Mouse (Mus musculus) C3H10T1/2 (cell line): ENCODE data around the gene Hoxb2. TPM values are rescaled to one million over a fixed set of nuclear protein-coding genes. Genes with fewer than 3 reads are reported as not detected.

Experiments used
- polyA plus RNA-seq, 2 experiments: library from polyadenylated mRNA; unstranded; fragments of >200 nt; fragmentation: generic; extraction: Trizol; gene quantifications; one replicate each; pipeline ENCODE4 v1.2.1; 2012; ENCODE audit warnings: missing spikeins in 2 of 2

The Hoxb2 gene
- not detected for polyA plus RNA-seq

DNA sequence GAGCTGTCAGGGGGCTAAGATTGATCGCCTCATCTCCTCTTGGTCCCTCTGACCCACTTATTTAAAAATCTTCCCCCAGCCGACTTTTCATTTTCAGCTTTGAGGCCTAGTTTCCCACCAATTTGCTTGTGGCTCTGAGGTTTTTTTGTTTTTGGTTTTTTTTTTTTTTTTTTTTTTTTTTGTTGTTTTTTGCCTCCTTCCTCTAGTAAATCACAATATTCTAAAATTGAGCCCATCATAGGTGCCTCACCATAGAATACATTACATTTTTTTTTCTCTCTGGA, at the start of gene Hoxb2:
Gene Hoxb2 (plus strand): TSS at position 185 of the 284 bp plus-strand sequence.

DNA sequence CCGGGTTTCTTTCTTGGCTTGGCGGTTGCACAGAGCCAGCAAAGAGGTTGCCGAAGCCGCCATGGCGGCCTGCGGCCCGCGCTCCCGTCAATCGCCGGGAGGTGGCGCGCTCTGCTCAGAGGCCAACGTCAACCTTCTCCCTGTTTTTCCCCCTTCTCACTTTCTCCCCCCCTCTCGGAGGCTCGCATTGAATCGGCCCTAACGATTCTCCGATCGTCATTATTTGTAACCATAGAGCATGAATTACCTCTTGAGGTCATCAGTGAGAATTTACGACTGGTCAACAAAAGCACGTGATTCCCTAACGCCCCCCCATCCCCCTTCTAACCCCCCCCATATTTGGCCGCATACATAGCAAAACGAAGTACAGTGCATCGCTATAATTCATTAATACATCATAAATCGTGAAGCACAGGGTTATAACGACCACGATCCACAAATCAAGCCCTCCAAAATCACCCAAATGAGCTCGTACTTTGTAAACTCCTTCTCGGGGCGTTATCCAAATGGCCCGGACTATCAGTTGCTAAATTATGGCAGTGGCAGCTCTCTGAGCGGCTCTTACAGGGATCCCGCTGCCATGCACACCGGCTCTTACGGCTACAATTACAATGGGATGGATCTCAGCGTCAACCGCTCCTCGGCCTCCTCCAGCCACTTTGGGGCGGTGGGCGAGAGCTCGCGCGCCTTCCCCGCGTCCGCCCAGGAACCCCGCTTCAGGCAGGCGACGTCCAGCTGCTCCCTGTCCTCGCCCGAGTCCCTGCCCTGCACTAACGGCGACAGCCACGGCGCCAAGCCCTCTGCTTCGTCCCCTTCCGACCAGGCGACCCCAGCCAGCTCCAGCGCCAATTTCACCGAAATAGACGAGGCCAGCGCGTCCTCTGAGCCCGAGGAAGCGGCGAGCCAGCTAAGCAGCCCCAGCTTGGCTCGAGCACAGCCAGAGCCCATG, 46.9 kb upstream of the Hoxb2 start, which contains the start of gene Hoxb5:
Gene Hoxb5 (plus strand): TSS at position 186 of the 949 bp plus-strand sequence.

DNA sequence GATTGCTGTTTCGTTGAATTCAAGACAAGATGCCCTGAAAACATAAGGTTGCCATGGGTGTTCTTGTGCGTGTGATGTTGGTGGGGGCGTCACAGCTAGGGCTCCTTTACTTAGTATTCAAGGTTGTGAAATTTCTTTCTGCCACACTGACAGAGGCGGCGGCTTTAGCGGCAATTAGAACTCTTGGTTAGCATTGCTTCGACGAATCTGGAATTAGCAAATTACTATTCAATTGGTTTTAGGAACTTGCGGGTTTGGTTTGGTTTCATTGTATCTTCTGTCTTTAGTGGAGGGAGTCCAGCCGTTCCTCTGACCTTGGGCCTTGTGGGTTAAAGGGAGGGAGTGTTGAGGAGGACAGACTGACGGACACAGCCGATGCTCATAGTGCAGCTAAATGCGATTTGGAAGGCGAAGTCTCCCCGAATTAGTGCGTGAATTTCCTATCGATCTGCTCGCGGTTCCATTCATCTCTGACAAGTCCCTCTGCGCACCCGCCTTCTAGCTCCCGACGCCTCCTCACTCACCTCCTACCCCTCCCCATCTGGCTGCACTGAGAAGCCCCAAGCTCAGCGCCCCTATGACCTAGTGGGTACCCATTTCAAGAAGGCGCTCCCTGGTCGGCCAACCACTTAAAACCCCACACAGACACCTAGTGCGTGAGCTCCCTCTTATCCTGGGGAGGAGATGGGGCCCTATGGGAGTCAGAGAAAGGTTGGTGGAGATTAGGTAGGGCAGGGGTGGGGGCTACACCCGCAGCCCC, 32.5 kb upstream of the Hoxb2 start, which contains the start of gene Hoxb4:
Gene Hoxb4 (plus strand): TSS at position 660 of the 760 bp plus-strand sequence.

DNA sequence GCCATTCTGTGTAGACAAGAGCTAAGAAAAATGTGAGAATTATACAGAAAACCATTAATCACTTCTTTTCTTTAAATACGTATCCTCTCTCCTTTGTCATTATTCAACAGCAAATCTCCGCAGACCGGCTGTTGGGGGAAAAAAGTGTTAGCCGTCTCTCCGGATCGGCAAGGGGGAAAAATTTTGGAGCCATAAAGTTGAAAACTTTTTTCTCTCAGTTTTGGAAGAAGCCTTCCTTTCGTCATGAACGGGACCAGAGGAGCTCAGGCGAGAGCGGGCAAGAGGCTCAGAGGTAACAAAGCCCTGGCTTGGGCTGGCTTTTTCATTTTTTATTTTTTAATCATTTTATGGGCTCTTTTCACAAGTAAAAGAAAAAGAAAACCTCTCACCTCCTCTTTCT, 27.2 kb upstream of the Hoxb2 start, which contains the start of gene Hoxb3:
Gene Hoxb3 (plus strand): TSS at position 173 of the 400 bp plus-strand sequence.

DNA sequence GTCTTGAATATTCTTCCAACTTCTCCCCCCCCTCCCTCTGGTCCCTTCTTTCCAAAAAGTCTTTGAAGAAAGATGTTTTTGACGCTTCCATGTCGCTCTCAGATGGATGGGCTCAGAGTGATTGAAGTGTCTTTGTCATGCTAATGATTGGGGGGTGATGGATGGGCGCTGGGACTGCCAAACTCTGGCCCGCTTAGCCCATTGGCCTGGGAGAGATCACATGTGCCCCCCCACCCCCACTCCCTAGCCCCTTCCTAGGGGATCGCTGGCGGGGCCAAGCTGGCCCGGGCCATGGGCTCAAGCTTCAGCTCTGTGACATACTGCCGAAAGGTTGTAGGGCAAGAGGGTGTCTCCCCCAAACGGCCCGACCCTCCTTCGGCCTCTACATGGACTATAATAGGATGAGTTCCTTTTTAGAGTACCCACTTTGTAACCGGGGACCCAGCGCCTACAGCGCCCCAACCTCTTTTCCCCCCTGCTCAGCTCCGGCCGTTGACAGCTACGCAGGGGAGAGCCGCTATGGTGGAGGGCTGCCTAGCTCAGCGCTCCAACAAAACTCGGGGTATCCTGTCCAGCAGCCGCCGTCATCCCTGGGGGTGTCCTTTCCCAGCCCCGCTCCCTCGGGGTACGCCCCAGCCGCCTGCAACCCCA, 15.2 kb downstream of the Hoxb2 start, which contains the start of gene Hoxb1:
Gene Hoxb1 (plus strand): TSS at position 312 of the 651 bp plus-strand sequence.

Other genes starting within 250 kb of the Hoxb2 start
- gene Calcoco2, start 238.6 kb upstream of the Hoxb2 start, polyA plus RNA-seq, result under 1 TPM in 1 of 2 experiments, not detected in 1; 0.07 TPM
- under 1 TPM in 1 of 2 experiments, not detected in 1; 0.17 TPM for gene Ttll6, start 216.7 kb upstream of the Hoxb2 start, polyA plus RNA-seq
- gene Hoxb13, start 156.2 kb upstream of the Hoxb2 start, polyA plus RNA-seq, result under 1 TPM in 1 of 2 experiments, not detected in 1; 0.02 TPM
- not detected for gene Hoxb9, start 79.1 kb upstream of the Hoxb2 start, polyA plus RNA-seq
- gene Hoxb8, start 68.6 kb upstream of the Hoxb2 start, polyA plus RNA-seq, result not detected
- not detected for gene Hoxb7, start 63.9 kb upstream of the Hoxb2 start, polyA plus RNA-seq
- gene Hoxb6, start 58.0 kb upstream of the Hoxb2 start, polyA plus RNA-seq, result not detected
- gene Hoxb5, start 47.2 kb upstream of the Hoxb2 start, polyA plus RNA-seq, result under 1 TPM; 0.01 to 0.04 TPM
- not detected for gene Hoxb4, start 32.3 kb upstream of the Hoxb2 start, polyA plus RNA-seq
- gene Hoxb3, start 27.2 kb upstream of the Hoxb2 start, polyA plus RNA-seq, result under 1 TPM in 1 of 2 experiments, not detected in 1; 0.06 TPM
- gene Hoxb1, start 15.2 kb downstream of the Hoxb2 start, polyA plus RNA-seq, result not detected
- under 1 TPM; 0.06 to 0.07 TPM for gene Skap1, start 114.1 kb downstream of the Hoxb2 start, polyA plus RNA-seq